Mouse (Mus musculus) erythroblast, embryonic 14.5 days (primary cell): ENCODE measurements at regions not wholly inside any gene's neighbourhood (a gene's known extent, or its start where the extent isn't known, plus 50 kb on each side); places are given as distances from the start of the nearest gene placed in this dataset.

Source experiments
- GATA1 ChIP-seq: IDR thresholded peaks from 2 replicates; pipeline ENCODE4 v1.6.1; 2012; ENCODE audit warnings: low read length, inconsistent platforms, mixed read lengths
- TAL1 ChIP-seq: IDR thresholded peaks from 3 replicates; pipeline ENCODE4 v1.6.1; 2012; ENCODE audit warnings: low read length, inconsistent platforms, mixed read lengths

DNA sequence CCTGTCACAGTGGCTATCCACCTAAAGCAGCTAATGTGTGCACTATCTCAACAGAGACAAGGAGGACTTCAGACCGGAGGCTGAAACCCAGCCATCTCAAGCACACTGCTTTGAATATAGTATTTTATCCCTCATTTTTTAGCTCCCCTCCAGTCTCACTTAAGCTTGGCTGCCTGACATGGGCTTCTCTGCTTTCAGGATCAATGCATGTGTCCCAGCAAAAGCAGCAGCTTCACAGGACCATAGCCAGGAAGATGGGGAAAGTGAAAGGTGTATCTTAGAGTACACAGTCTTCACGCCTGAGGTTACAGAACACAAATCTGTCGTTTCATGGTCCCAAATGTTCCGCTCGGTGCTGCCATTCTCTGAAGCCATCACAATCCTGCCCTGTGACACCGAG is 176.7 kb upstream of the Klf14 start:
- TF ChIP-seq TAL1 (no peak), GATA1 (no peak)
